Mouse (Mus musculus) right cerebral cortex, postnatal 25 days (tissue): ENCODE results near the gene Fam193a.

Experiments
- DNase-seq: peaks from one replicate; pipeline ENCODE4 v3.0.0; 2022

Gene Fam193a

GRCm38 (mm10) chr5:34466079-34466478 is 96.3 kb downstream of the Fam193a start:
- no peak for DNase-seq

GRCm38 (mm10) chr5:34466648-34467047 is 96.9 kb downstream of the Fam193a start:
- no peak for DNase-seq

- no peak for DNase-seq
These were observed 98.5 kb downstream of the Fam193a start for GRCm38 (mm10) chr5:34468039-34468775.

GRCm38 (mm10) chr5:34480926-34481325 is 111.2 kb downstream of the Fam193a start:
- DNase-seq: no peak

- no peak for DNase-seq
These were observed 116.0 kb downstream of the Fam193a start for GRCm38 (mm10) chr5:34485731-34486130.

- DNase-seq: peak; percentile 29
These were observed 117.8 kb downstream of the Fam193a start for GRCm38 (mm10) chr5:34487320-34488090.

GRCm38 (mm10) chr5:34488741-34489417 is 119.1 kb downstream of the Fam193a start:
- DNase-seq: no peak

GRCm38 (mm10) chr5:34489418-34489787 is 119.7 kb downstream of the Fam193a start:
- no peak for DNase-seq

GRCm38 (mm10) chr5:34496745-34497144 is 127.0 kb downstream of the Fam193a start:
- DNase-seq: no peak

- DNase-seq: no peak
These were observed 131.2 kb downstream of the Fam193a start for GRCm38 (mm10) chr5:34500886-34501285.

GRCm38 (mm10) chr5:34501588-34501987 is 131.9 kb downstream of the Fam193a start:
- DNase-seq: no peak

GRCm38 (mm10) chr5:34502411-34502810 is 132.7 kb downstream of the Fam193a start:
- no peak for DNase-seq

- no peak for DNase-seq
These were observed 133.1 kb downstream of the Fam193a start for GRCm38 (mm10) chr5:34502821-34503220.

GRCm38 (mm10) chr5:34512486-34512885 is 142.8 kb downstream of the Fam193a start:
- DNase-seq: no peak

GRCm38 (mm10) chr5:34513466-34514217 is 143.9 kb downstream of the Fam193a start, which contains the start of gene Tnip2:
TSS of gene Tnip2 (minus strand) at chr5:34513991.
- DNase-seq: peak; percentile 89

GRCm38 (mm10) chr5:34514218-34514566 is 144.5 kb downstream of the Fam193a start:
- DNase-seq: peak; percentile 25

- DNase-seq: no peak
These were observed 145.4 kb downstream of the Fam193a start for GRCm38 (mm10) chr5:34515096-34515495.

GRCm38 (mm10) chr5:34517913-34518312 is 148.2 kb downstream of the Fam193a start:
- peak; percentile 45 for DNase-seq

GRCm38 (mm10) chr5:34519389-34519910 is 149.7 kb downstream of the Fam193a start:
- no peak for DNase-seq

GRCm38 (mm10) chr5:34520458-34521209 is 150.9 kb downstream of the Fam193a start:
- DNase-seq: no peak

- no peak for DNase-seq
These were observed 151.6 kb downstream of the Fam193a start for GRCm38 (mm10) chr5:34521337-34521736.

GRCm38 (mm10) chr5:34523958-34524485 is 154.3 kb downstream of the Fam193a start:
- no peak for DNase-seq
